Mouse (Mus musculus) right cerebral cortex, adult 2 months (tissue): ENCODE measurements at regions not wholly inside any gene's neighbourhood (a gene's known extent, or its start where the extent isn't known, plus 50 kb on each side); places are given as distances from the start of the nearest gene placed in this dataset.

Experiments
- DNase-seq, 2 experiments: peaks; one replicate each; pipeline ENCODE4 v3.0.0; 2021 to 2022; ENCODE audit warnings: low spot score in 2 of 2

DNA sequence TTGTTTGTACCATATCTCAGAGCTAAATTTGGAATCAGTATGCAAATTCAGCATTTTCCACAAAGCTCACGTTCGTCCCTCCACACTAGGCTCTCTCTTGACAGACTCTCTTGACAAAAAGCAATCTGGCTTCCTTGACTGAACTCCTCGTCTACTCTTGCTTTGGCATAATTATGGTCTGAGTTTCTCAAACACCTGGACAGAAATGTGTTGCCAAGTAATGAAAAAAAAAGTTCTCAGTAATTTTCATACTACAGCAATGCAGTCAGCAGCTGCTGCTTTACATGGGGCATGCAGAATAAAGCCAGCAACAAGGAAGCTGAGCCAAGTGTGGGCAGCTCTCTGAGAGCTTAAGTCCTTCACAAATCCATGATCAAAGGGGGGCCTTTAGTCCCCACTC, 932.7 kb downstream of the Galc start:
- peak; percentile 9 to 17 for DNase-seq

DNA sequence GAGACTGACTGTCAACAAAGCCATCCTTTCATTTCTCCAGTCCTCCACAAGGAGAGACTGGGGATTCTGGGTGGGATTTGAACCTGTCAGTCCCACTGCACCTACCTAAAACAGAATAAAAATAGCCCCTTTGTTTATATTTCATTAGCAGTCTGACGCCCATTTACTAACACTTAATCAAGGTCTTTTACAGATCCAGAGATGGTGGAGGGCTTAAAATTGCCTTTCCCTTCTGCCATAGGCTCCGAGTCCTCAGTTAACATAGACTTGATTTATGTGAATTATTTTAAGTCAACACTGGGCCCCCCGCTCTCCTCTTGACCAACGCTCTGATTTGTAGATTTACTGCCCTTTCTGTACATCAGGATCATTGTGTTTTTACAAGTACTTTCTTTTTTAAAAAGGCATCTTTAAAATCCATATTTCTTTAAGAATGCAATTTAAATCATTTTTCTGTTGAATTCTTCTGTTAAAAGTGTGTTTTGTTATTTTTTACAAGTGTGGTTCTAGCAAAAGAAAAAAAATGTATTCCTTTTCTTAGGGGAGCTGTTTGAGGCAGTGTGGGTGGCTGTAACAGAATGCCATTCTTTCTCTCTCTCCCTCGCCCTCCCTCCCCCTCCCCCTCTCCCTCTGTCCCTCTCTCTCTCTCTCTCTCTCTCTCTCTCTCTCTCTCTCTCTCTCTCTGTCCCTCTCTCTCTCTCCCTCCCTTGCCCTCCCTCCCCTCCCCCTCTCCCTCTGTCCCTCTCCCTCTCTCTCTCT, 946.8 kb downstream of the Galc start:
- no peak for DNase-seq

DNA sequence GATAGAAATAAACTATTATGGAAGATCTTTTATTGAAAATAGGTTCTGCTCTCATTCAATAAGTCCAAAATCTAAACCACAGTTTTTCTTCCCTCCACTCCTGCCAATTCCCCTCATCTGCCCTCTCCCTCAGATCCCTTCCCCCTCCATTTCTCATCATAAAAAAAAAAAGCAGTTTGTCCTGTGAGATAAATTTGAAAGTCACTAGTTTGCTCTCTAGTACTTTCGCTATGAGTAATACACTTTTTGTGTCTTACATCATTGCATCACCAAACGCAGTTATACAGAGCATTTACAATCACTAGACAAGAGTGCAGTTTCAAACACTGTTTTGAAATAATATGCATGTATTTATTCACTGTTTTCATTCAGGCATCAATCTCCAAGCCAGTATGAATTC, 980.5 kb downstream of the Galc start:
- DNase-seq = no peak

DNA sequence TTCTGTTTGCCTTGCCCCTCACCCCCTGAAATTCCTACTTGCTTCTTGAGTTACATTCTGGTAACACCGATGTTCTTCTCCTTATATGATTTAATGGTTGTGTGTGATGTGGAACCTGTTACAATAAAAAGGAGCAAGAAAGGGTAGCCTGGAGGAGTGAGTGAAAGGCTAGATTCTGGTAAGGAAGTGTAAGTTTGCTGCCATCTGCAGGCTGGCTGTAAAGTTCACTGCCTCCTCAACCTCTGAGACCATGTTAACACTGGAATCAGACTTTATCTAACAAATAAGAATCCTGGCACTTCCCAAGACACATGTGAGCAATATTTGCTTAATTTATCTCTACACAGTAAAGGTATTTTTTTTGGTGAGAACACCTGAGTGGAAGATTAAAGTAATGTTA, 980.9 kb downstream of the Galc start:
- peak in 1 of 2 experiments; percentile 4 for DNase-seq
